Mouse (Mus musculus) heart, embryonic 14.5 days (tissue): Measurements from ENCODE around the gene H2-Q10. TPM values are rescaled to one million over a fixed set of nuclear protein-coding genes. Genes with fewer than 3 reads are reported as not detected.

Source experiments
- ATAC-seq: fragments of 200-750 bp; cut with Nextera tagmentation; 2 replicates; pipeline ENCODE4 v1.8.0; 2017; ENCODE audit warnings: low read depth, moderate TSS enrichment; ENCODE audit not compliant: insufficient number of reproducible peaks, insufficient read depth, low FRiP score
- H3K27ac ChIP-seq, 2 experiments: fragments of 200-500 bp in 1 of 2; fragments of 300-500 bp in 1 of 2; sonication (generic) in 1 of 2; replicated peaks in 1 of 2; 2 replicates each; pipeline ENCODE4 v1.5.1; 2012 to 2014; ENCODE audit warnings: low read depth in 2 of 2, low read length in 2 of 2, control low read depth in 1 of 2, mild to moderate bottlenecking in 1 of 2, mixed read lengths in 1 of 2; ENCODE audit not compliant: control insufficient read depth in 1 of 2, insufficient read depth in 1 of 2
- H3K27me3 ChIP-seq: fragments of 300-500 bp; sonication (generic); 2 replicates; pipeline ENCODE4 v1.6.1; 2014; ENCODE audit warnings: mild to moderate bottlenecking, low read length, control low read depth; ENCODE audit not compliant: control insufficient read depth, insufficient read depth
- H3K36me3 ChIP-seq: fragments of 300-500 bp; sonication (generic); 2 replicates; pipeline ENCODE4 v1.6.1; 2014; ENCODE audit warnings: mild to moderate bottlenecking, control low read depth, low read length, mixed read lengths; ENCODE audit not compliant: control insufficient read depth, insufficient read depth
- H3K4me1 ChIP-seq, 2 experiments: fragments of 200-500 bp in 1 of 2; fragments of 300-500 bp in 1 of 2; sonication (generic) in 1 of 2; 2 replicates each; pipeline ENCODE4 v1.6.1; 2012 to 2014; ENCODE audit warnings: low read length in 2 of 2, control low read depth in 1 of 2, mixed read lengths in 1 of 2; ENCODE audit not compliant: control insufficient read depth in 2 of 2, insufficient read depth in 2 of 2
- H3K4me2 ChIP-seq: fragments of 300-500 bp; sonication (generic); 2 replicates; pipeline ENCODE4 v1.6.1; 2014; ENCODE audit warnings: mild to moderate bottlenecking, low read length
- H3K4me3 ChIP-seq, 2 experiments: fragments of 200-500 bp in 1 of 2; fragments of 300-500 bp in 1 of 2; sonication (generic) in 1 of 2; 2 replicates each; pipeline ENCODE4 v1.5.1; 2012 to 2014; ENCODE audit warnings: low read length in 2 of 2, mild to moderate bottlenecking in 2 of 2, control low read depth in 1 of 2, low read depth in 1 of 2, moderate library complexity in 1 of 2; ENCODE audit not compliant: control insufficient read depth in 1 of 2, insufficient read depth in 1 of 2
- H3K9ac ChIP-seq: fragments of 300-500 bp; sonication (generic); 2 replicates; pipeline ENCODE4 v1.6.1; 2014; ENCODE audit warnings: mild to moderate bottlenecking, low read length
- H3K9me3 ChIP-seq: fragments of 300-500 bp; sonication (generic); 2 replicates; pipeline ENCODE4 v1.6.1; 2016; ENCODE audit warnings: low read length, control low read depth; ENCODE audit not compliant: control insufficient read depth
- WGBS: fragments of 180-500 bp; shearing (Covaris S2); extraction: QIAGEN DNeasy Blood & Tissue Kit; methylation state at CpG from one replicate; pipeline ENCODE4 v1.1.7; 2014; 5-methylcytosine and 5-hydroxymethylcytosine counted together
- polyA plus RNA-seq: library from polyadenylated mRNA; unstranded; fragments of >200 nt; fragmentation: Nextera tagmentation; extraction: Ambion mirVana; gene quantifications from 2 replicates; pipeline ENCODE4 v1.2.1, GENCODE M21; 2014

The H2-Q10 gene
- polyA plus RNA-seq, 1 experiment from 2014 or later: 0.14 TPM

DNA sequence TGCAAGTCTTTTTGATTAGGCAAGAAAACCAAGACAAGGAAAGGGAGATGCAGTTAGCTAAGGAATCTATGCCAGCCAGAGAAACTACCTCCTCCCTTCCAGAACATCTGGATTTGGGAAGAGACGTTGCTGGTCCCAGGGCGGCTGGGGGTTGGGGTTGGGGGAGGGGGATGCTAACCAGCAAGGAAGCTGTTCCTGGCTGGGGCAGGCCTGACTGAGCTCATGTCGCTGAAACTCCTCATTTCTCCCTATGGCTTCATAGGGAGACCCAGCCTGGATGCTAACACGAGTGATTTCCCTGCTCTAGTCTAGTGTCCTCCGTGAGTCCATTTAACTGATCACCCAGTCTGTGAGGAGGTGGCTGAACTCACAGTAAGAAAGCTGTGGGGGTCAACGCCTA lies 32.3 kb downstream of the H2-Q10 start:
- Histone ChIP-seq H3K36me3 (no peaks in the 10 kb centered on the region), H3K4me2 (no peak overlapping the region), H3K27ac (no peak overlapping the region), H3K9ac (no peak overlapping the region), H3K27me3 (peaks cover 39% of the 10 kb centered on the region), H3K9me3 (no peaks in the 10 kb centered on the region), H3K4me1 (peaks cover 0 to 2% of the 10 kb centered on the region in 2 experiments; a peak in 1 of 4 replicates), H3K4me3 (no peak overlapping the region)
- no peak for ATAC-seq
- WGBS: 11% methylated on average over 6 of the region's 6 CpGs

DNA sequence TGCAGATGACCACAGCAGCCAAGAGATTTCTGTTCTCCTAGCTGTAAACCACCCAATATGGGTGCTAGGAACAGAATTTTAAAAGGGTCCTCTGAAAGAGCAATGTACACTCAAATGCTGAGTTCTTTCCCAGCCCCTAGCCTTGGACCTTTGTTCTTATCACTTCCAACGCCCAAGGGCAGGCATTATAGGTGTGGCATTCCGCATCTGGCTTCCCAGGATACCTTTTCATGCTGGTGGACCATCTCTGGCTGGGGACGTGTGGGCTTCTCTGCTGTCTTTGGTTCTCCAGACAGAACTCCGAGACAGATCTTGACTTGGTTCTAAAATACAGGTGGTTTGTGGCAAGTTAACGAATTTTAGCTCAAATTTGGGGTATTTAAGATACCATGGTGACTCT lies 32.9 kb downstream of the H2-Q10 start:
- no peak overlapping the region for H3K9ac ChIP-seq
- H3K27me3 ChIP-seq: peaks cover 44% of the 10 kb centered on the region
- H3K9me3 ChIP-seq: no peaks in the 10 kb centered on the region
- 49% methylated on average over 5 of the region's 5 CpGs for WGBS
- H3K36me3 ChIP-seq: no peaks in the 10 kb centered on the region
- no peak overlapping the region for H3K4me2 ChIP-seq
- no peak overlapping the region for H3K4me3 ChIP-seq
- ATAC-seq: no peak
- H3K4me1 ChIP-seq: peaks cover 0 to 2% of the 10 kb centered on the region in 2 experiments; a peak in 1 of 4 replicates
- no peak overlapping the region for H3K27ac ChIP-seq

DNA sequence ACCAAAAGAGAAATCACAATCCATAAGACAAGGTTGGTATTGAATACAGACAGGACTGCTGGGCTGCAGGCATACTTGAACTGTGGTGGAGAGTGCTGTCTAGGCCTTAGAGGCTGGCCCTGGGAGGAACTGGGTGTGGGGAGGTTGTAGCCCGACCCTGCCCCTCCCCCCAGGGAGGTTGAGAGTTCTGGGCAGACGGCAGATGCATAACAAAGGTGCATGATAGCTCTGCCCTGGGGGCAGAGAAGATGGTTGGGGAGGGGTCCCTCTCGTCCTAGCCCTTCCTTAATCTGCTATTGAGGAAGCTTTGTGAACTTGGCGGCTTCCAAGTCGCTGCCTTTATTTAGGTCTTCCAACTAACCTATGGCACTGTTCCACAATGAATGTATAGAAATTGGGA lies 34.0 kb downstream of the H2-Q10 start:
- WGBS: 27% methylated on average over 5 of the region's 5 CpGs
- Histone ChIP-seq H3K9ac (no peak overlapping the region), H3K4me2 (no peak overlapping the region), H3K27me3 (peaks cover 53% of the 10 kb centered on the region), H3K9me3 (no peaks in the 10 kb centered on the region), H3K36me3 (no peaks in the 10 kb centered on the region), H3K27ac (no peak overlapping the region), H3K4me3 (no peak overlapping the region), H3K4me1 (peaks cover 0 to 2% of the 10 kb centered on the region in 2 experiments; a peak in 1 of 4 replicates)
- no peak for ATAC-seq

DNA sequence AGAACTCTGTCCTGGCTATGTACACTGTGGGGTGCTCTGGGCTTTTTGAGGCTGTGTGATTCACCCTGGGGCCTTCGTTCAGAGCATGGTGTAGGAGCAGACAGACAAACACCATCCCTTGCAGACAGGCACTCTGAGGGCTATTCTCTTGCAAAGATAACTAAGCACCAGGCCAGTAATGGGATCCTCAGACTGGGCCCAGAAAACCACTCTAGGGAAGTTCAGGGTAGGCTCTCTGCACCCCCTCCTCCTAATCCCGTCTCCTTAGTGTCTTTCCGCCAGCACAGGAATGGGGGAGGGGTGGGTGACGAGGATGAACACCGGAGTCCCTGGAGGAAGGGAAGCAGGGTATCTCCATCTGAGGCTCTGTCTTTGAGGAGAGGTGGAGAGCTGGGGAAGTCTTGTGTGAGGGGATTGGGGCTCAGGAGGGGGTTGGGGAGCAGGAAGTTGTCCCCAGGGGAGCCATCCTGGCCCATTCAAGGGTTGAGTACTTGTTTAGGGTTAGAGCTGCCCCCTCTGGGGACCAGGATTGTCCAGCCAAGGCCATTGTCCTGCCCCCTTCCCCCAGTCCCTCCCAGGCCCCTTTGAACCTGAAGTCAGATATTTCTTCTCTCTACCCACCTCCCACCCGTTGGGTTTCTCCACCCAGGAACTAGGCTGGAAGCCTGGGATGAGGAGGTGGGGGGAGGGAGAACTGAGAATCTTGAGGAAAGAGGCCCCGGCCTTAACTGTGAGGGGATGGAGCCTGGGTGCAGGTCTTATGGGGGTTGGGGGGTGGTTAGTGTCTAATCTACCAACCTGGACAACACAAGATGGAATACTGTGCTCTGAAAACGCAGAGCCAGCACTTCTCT lies 35.0 kb downstream of the H2-Q10 start:
- Histone ChIP-seq H3K4me1 (peaks cover 0 to 2% of the 10 kb centered on the region in 2 experiments; a peak in 1 of 4 replicates), H3K27me3 (peaks cover 56% of the 10 kb centered on the region), H3K4me3 (no peak overlapping the region), H3K36me3 (no peaks in the 10 kb centered on the region), H3K27ac (no peak overlapping the region), H3K9ac (no peak overlapping the region), H3K4me2 (no peak overlapping the region), H3K9me3 (no peaks in the 10 kb centered on the region)
- no peak for ATAC-seq
- WGBS: 23% methylated on average over 8 of the region's 8 CpGs

DNA sequence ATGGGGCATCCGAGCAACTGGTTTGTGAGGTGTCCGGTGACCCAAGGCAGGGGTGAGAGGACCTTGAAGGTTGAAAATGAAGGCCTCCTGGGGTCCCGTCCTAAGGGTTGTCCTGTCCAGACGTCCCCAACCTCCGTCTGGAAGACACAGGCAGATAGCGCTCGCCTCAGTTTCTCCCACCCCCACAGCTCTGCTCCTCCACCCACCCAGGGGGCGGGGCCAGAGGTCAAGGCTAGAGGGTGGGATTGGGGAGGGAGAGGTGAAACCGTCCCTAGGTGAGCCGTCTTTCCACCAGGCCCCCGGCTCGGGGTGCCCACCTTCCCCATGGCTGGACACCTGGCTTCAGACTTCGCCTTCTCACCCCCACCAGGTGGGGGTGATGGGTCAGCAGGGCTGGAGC lies 35.9 kb downstream of the H2-Q10 start, which contains the start of gene Pou5f1:
TSS of gene Pou5f1 (plus strand) at position 243 of the 400 bp plus-strand sequence.
- peaks cover 56% of the 10 kb centered on the region for H3K27me3 ChIP-seq
- H3K9ac ChIP-seq: no peak within 1 kb of the TSS
- H3K4me3 ChIP-seq: no peak within 1 kb of the TSS
- WGBS: 36% methylated on average over 13 of the region's 13 CpGs
- peaks cover 0 to 2% of the 10 kb centered on the region in 2 experiments; a peak in 1 of 4 replicates for H3K4me1 ChIP-seq
- H3K36me3 ChIP-seq: no peaks in the 10 kb centered on the region
- no peaks in the 10 kb centered on the region for H3K9me3 ChIP-seq
- no peak within 1 kb of the TSS for H3K4me2 ChIP-seq
- ATAC-seq: no peak
- no peak within 1 kb of the TSS for H3K27ac ChIP-seq

DNA sequence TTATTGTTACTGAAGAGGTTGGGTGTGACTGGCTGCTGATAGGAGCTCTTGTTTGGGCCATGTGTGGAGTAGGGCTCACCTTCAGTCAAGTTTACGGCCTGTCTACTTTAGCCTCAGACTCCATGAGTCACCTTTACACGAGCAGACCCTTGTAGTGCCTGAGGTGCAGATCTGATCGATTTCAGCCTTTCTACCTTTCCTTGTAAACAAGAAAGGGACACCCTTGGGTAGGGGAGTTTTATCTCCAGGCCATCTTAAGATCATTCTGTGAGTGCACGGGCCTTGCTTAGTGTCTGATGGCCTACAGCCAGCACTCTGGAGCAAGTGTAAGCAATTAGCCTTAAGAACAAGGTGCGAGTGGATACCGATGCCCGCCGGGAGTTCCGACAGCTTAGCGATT lies 37.0 kb downstream of the H2-Q10 start:
- no peaks in the 10 kb centered on the region for H3K9me3 ChIP-seq
- H3K4me3 ChIP-seq: no peak overlapping the region
- peaks cover 56% of the 10 kb centered on the region for H3K27me3 ChIP-seq
- H3K4me2 ChIP-seq: no peak overlapping the region
- H3K4me1 ChIP-seq: peaks cover 0 to 2% of the 10 kb centered on the region in 2 experiments; a peak in 1 of 4 replicates
- no peak for ATAC-seq
- 17% methylated on average over 10 of the region's 10 CpGs for WGBS
- H3K9ac ChIP-seq: no peak overlapping the region
- H3K27ac ChIP-seq: no peak overlapping the region
- no peaks in the 10 kb centered on the region for H3K36me3 ChIP-seq

DNA sequence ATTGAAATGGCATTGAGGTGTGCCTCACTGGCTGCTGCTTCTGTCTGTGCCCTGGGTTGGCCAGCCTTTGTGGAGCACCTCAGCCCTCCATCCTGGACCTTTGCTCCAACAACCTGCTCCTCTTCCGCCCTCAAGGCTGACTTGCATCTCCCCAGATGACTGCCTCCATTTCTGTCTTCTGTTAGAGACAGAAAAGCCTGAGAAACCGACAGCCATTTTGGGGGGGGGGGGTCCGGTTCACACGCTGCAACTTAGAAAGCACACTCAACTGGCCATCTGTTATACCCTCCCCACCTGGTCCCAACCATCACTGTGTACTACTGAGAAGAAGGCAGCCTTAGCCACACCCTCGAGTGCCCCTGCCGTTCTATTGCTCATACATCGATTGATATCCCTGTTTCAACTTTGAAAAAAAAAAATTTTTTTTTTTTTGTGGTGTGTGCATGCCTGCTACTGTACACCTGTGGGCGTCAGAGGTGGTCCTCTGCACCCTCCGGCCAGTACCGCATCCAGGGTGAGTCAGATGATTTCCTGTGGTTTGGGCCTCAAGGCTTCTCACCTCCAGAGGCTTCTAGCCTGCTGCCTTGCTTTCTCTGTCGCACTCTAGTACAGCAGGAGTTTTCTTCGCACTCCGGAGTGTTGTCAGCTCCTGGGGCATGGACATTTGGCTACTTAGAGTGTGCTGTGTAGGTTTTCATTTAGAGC lies 37.8 kb downstream of the H2-Q10 start:
- H3K9me3 ChIP-seq: no peaks in the 10 kb centered on the region
- peaks cover 7% of the 10 kb centered on the region for H3K36me3 ChIP-seq
- H3K27me3 ChIP-seq: peaks cover 56% of the 10 kb centered on the region
- no peak overlapping the region for H3K4me3 ChIP-seq
- H3K4me1 ChIP-seq: peaks cover 0 to 2% of the 10 kb centered on the region in 2 experiments; a peak in 1 of 4 replicates
- H3K9ac ChIP-seq: no peak overlapping the region
- 19% methylated on average over 13 of the region's 13 CpGs for WGBS
- ATAC-seq: no peak
- no peak overlapping the region for H3K27ac ChIP-seq
- no peak overlapping the region for H3K4me2 ChIP-seq
